Mouse (Mus musculus): ENCODE results near the gene Syne1. TPM values are rescaled to one million over a fixed set of nuclear protein-coding genes. Genes with fewer than 3 reads are reported as not detected.

The Syne1 gene
- total and polyA plus RNA-seq, 2 experiments from 2014 or later, result 25.9 to 71.2 TPM

DNA sequence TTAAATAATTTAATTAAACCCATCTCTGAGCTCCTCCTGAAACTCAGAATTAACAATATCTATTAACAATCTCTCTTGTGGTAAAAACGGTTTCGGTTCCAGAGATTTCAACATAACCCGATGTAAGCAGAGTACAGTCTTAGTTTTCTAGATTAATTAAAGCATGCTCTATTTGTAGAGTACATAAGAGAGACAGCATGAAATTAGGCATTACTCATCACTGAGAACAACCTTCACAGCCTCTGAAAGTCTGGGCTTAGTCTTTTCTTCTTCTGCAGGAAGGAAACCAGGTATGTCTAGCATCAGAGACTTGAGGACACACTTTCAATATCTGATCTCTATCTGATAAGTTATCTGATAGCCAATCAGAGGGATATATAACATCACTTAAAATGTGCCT lies 29.0 kb downstream of the Syne1 start:
- no peak for DNase-seq (ENCODE audit: low spot score)
- no peak overlapping the region for H3K4me3 ChIP-seq (ENCODE audit: low read depth, low read length)
- no peaks in the 10 kb centered on the region for H3K36me3 ChIP-seq (replicated peaks; ENCODE audit: control insufficient read depth, insufficient read depth, low read length)
- H3K4me1 ChIP-seq (ENCODE audit: control insufficient read depth, insufficient read depth), result no peaks in the 10 kb centered on the region
- TF ChIP-seq CTCF (IDR thresholded peaks at IDR 0.05; ENCODE audit: low read depth) (no peak), EP300 (IDR thresholded peaks at IDR 0.05; ENCODE audit: low read depth) (no peak)
- H3K9me3 ChIP-seq (replicated peaks; ENCODE audit: control insufficient read depth, low read length), result no peaks in the 10 kb centered on the region
- no peak for ATAC-seq (ENCODE audit: insufficient read depth, low read depth)
- no peak overlapping the region for H3K27ac ChIP-seq (ENCODE audit: low read depth)
- no peak overlapping the region for H3K9ac ChIP-seq (replicated peaks; ENCODE audit: low read depth, low read length)
- WGBS, result 95% methylated on average over 3 of the region's 3 CpGs
- H3K4me2 ChIP-seq (ENCODE audit: low read depth, low read length), result no peak overlapping the region
- H3K27me3 ChIP-seq (ENCODE audit: control insufficient read depth, insufficient read depth, low read length), result no peaks in the 10 kb centered on the region

DNA sequence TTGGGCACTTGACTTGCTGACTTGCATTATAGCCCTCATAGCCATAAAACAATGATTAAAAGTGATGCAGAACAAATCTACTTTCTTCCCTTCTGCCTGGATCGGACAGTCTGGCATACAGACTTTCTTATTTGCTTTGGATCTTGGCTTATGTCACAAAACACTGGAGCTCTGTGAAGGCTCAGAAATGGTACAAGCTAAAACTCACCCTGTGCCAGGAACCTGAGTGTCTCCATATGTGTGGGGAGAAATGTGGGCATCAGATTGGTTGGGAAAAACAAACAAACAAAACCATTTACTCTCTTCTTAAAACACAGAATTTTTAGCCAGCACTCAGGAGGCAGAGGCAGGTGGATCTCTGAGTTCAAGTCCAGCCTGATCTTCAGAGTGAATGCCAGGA lies 30.6 kb downstream of the Syne1 start:
- H3K9ac ChIP-seq (replicated peaks; ENCODE audit: low read depth, low read length), result no peak overlapping the region
- H3K27ac ChIP-seq (ENCODE audit: low read depth), result no peak overlapping the region
- DNase-seq (ENCODE audit: low spot score) (no peak), ATAC-seq (ENCODE audit: insufficient read depth, low read depth) (no peak)
- no peak overlapping the region for H3K4me3 ChIP-seq (ENCODE audit: low read depth, low read length)
- H3K4me2 ChIP-seq (ENCODE audit: low read depth, low read length), result no peak overlapping the region
- no peak for TF ChIP-seq EP300 (IDR thresholded peaks at IDR 0.05; ENCODE audit: low read depth)
- no peak for TF ChIP-seq CTCF (IDR thresholded peaks at IDR 0.05; ENCODE audit: low read depth)
- no peaks in the 10 kb centered on the region for H3K27me3 ChIP-seq (ENCODE audit: control insufficient read depth, insufficient read depth, low read length)
- no peaks in the 10 kb centered on the region for H3K9me3 ChIP-seq (replicated peaks; ENCODE audit: control insufficient read depth, low read length)
- 52% methylated on average over 1 of the region's 1 CpGs for WGBS
- no peaks in the 10 kb centered on the region for H3K4me1 ChIP-seq (ENCODE audit: control insufficient read depth, insufficient read depth)
- no peaks in the 10 kb centered on the region for H3K36me3 ChIP-seq (replicated peaks; ENCODE audit: control insufficient read depth, insufficient read depth, low read length)

DNA sequence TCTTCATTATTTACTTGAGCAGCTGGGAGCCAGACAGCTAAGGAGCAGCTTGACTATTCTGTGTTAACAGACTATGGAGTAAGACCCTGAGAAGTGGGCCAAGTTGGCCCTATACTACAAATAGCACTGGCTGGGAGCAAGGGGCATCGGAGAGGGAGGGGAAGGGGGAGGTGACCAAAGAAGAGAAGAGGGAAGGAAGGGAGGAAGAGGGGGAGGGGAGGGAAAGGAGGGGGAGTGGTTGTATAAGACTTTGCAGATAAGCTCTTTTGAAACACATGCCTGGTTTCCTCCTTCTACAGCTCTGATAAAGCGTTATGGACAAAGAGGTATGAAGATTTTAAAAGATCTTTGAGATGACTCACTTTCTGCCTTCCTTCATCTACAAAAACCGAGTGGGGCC lies 36.0 kb downstream of the Syne1 start:
- no peak overlapping the region for H3K4me3 ChIP-seq (ENCODE audit: low read depth, low read length)
- H3K4me1 ChIP-seq (ENCODE audit: control insufficient read depth, insufficient read depth), result no peaks in the 10 kb centered on the region
- no peak overlapping the region for H3K4me2 ChIP-seq (ENCODE audit: low read depth, low read length)
- no peak for ATAC-seq (ENCODE audit: insufficient read depth, low read depth)
- H3K27ac ChIP-seq (ENCODE audit: low read depth), result no peak overlapping the region
- TF ChIP-seq EP300 (IDR thresholded peaks at IDR 0.05; ENCODE audit: low read depth), result no peak
- TF ChIP-seq CTCF (IDR thresholded peaks at IDR 0.05; ENCODE audit: low read depth), result no peak
- H3K9me3 ChIP-seq (replicated peaks; ENCODE audit: control insufficient read depth, low read length), result no peaks in the 10 kb centered on the region
- no peaks in the 10 kb centered on the region for H3K36me3 ChIP-seq (replicated peaks; ENCODE audit: control insufficient read depth, insufficient read depth, low read length)
- 2% methylated on average over 3 of the region's 3 CpGs for WGBS
- no peaks in the 10 kb centered on the region for H3K27me3 ChIP-seq (ENCODE audit: control insufficient read depth, insufficient read depth, low read length)
- no peak for DNase-seq (ENCODE audit: low spot score)
- no peak overlapping the region for H3K9ac ChIP-seq (replicated peaks; ENCODE audit: low read depth, low read length)

DNA sequence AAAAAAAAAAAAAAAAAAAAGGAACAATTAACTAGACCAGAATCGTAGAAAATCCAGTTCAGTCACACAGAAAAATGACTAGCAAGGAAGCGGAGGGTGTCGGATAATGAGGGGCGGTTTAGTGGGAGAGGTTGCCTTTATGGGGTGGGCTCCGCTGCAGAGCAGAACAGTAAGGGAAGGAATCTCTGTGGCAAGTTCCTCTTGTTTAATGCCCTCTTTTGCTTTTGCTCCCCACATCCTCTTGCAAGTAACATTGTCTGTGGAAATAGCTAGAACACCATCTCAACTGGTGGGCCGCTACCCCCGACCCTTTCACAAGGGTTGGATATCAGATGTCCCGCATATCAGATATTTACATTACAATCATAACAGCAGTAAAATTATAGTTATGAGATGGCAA lies 37.1 kb downstream of the Syne1 start:
- Histone ChIP-seq H3K36me3 (replicated peaks; ENCODE audit: control insufficient read depth, insufficient read depth, low read length) (no peaks in the 10 kb centered on the region), H3K4me3 (ENCODE audit: low read depth, low read length) (no peak overlapping the region), H3K27ac (ENCODE audit: low read depth) (no peak overlapping the region), H3K4me2 (ENCODE audit: low read depth, low read length) (no peak overlapping the region), H3K27me3 (ENCODE audit: control insufficient read depth, insufficient read depth, low read length) (no peaks in the 10 kb centered on the region), H3K9ac (replicated peaks; ENCODE audit: low read depth, low read length) (no peak overlapping the region), H3K4me1 (ENCODE audit: control insufficient read depth, insufficient read depth) (no peaks in the 10 kb centered on the region), H3K9me3 (replicated peaks; ENCODE audit: control insufficient read depth, low read length) (no peaks in the 10 kb centered on the region)
- WGBS, result 80% methylated on average over 8 of the region's 8 CpGs
- no peak for TF ChIP-seq CTCF (IDR thresholded peaks at IDR 0.05; ENCODE audit: low read depth)
- TF ChIP-seq EP300 (IDR thresholded peaks at IDR 0.05; ENCODE audit: low read depth), result no peak
- ATAC-seq (ENCODE audit: insufficient read depth, low read depth), result no peak
- no peak for DNase-seq (ENCODE audit: low spot score)

DNA sequence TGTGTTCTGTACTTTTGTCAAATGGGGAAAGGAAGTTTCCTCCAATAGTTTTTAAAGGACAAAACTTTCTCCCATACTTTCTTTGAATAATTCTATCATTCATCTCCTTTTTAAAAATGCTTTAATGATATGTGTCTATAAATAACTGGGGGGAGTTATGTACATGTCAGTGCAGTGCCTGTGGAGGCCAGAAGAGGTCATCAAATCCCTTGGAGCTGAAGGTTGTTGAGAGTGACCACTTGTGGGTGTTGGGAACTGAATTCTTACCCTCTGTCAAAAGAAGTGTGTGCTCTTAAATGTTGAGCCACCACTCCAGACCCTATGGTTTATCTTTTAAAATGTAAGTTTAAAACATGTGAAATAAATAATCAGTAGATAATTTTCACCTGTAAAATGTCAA lies 39.0 kb downstream of the Syne1 start:
- H3K4me2 ChIP-seq (ENCODE audit: low read depth, low read length), result no peak overlapping the region
- no peak overlapping the region for H3K9ac ChIP-seq (replicated peaks; ENCODE audit: low read depth, low read length)
- no peaks in the 10 kb centered on the region for H3K4me1 ChIP-seq (ENCODE audit: control insufficient read depth, insufficient read depth)
- H3K9me3 ChIP-seq (replicated peaks; ENCODE audit: control insufficient read depth, low read length), result no peaks in the 10 kb centered on the region
- no peaks in the 10 kb centered on the region for H3K36me3 ChIP-seq (replicated peaks; ENCODE audit: control insufficient read depth, insufficient read depth, low read length)
- DNase-seq (ENCODE audit: low spot score), result peak; percentile 22
- ATAC-seq (ENCODE audit: insufficient read depth, low read depth), result no peak
- peak; percentile 61 for TF ChIP-seq CTCF (IDR thresholded peaks at IDR 0.05; ENCODE audit: low read depth)
- TF ChIP-seq EP300 (IDR thresholded peaks at IDR 0.05; ENCODE audit: low read depth), result no peak
- H3K27ac ChIP-seq (ENCODE audit: low read depth), result no peak overlapping the region
- H3K4me3 ChIP-seq (ENCODE audit: low read depth, low read length), result no peak overlapping the region
- H3K27me3 ChIP-seq (ENCODE audit: control insufficient read depth, insufficient read depth, low read length), result no peaks in the 10 kb centered on the region

DNA sequence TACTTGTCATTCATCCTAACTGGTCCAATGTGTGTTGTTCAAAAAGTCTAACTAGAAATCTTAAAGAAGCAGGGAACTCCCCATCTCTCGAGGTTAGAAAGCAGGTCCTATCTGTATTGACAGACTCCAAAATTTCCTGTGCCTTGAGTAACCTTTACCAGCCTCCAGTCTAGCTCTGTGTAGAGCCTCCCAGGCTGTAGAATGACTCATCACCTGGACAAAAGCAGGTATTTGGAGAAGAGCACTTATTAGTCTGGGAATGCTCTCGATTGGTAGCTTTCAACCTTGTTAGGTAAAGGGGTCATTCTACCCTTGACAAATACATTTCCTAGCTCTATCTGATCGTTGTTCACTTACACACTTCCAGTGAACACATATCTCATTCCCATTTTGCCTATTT lies 39.9 kb downstream of the Syne1 start:
- H3K9ac ChIP-seq (replicated peaks; ENCODE audit: low read depth, low read length), result no peak overlapping the region
- no peaks in the 10 kb centered on the region for H3K36me3 ChIP-seq (replicated peaks; ENCODE audit: control insufficient read depth, insufficient read depth, low read length)
- H3K4me2 ChIP-seq (ENCODE audit: low read depth, low read length), result no peak overlapping the region
- no peaks in the 10 kb centered on the region for H3K27me3 ChIP-seq (ENCODE audit: control insufficient read depth, insufficient read depth, low read length)
- WGBS, result 52% methylated on average over 3 of the region's 3 CpGs
- TF ChIP-seq EP300 (IDR thresholded peaks at IDR 0.05; ENCODE audit: low read depth) (no peak), CTCF (IDR thresholded peaks at IDR 0.05; ENCODE audit: low read depth) (no peak)
- no peak for DNase-seq (ENCODE audit: low spot score)
- H3K4me1 ChIP-seq (ENCODE audit: control insufficient read depth, insufficient read depth), result peaks cover 3% of the 10 kb centered on the region; the same call in 1 of the 2 replicates
- no peak overlapping the region for H3K27ac ChIP-seq (ENCODE audit: low read depth)
- H3K9me3 ChIP-seq (replicated peaks; ENCODE audit: control insufficient read depth, low read length), result no peaks in the 10 kb centered on the region
- no peak for ATAC-seq (ENCODE audit: insufficient read depth, low read depth)
- H3K4me3 ChIP-seq (ENCODE audit: low read depth, low read length), result no peak overlapping the region

Measured in heart, postnatal 0 days (tissue).